Mouse (Mus musculus) neural tube, embryonic 15.5 days (tissue): Measurements from ENCODE around the gene Cdh26. TPM values are rescaled to one million over a fixed set of nuclear protein-coding genes. Genes with fewer than 3 reads are reported as not detected.
A peak's percentile ranks its signal among the peaks of the same experiment; 100 is the strongest.

Experiments
- ATAC-seq: fragments of 200-750 bp; cut with Nextera tagmentation; 2 replicates; pipeline ENCODE4 v1.8.0; 2017; ENCODE audit warnings: mild to moderate bottlenecking, moderate TSS enrichment, moderate library complexity; ENCODE audit not compliant: low FRiP score
- H3K27ac ChIP-seq: fragments of 300-500 bp; sonication (generic); replicated peaks from 2 replicates; pipeline ENCODE4 v1.5.1; 2015; ENCODE audit warnings: mild to moderate bottlenecking, inconsistent platforms
- H3K27me3 ChIP-seq: fragments of 300-500 bp; sonication (generic); replicated peaks from 2 replicates; pipeline ENCODE4 v1.6.1; 2015; ENCODE audit warnings: inconsistent platforms
- H3K36me3 ChIP-seq: fragments of 300-500 bp; sonication (generic); 2 replicates; pipeline ENCODE4 v1.6.1; 2015; ENCODE audit warnings: inconsistent platforms
- H3K4me1 ChIP-seq: fragments of 300-500 bp; sonication (generic); 2 replicates; pipeline ENCODE4 v1.6.1; 2015; ENCODE audit warnings: inconsistent platforms
- H3K4me2 ChIP-seq: fragments of 300-500 bp; sonication (generic); 2 replicates; pipeline ENCODE4 v1.6.1; 2015; ENCODE audit warnings: inconsistent platforms, mild to moderate bottlenecking, moderate library complexity
- H3K4me3 ChIP-seq: fragments of 300-500 bp; sonication (generic); replicated peaks from 2 replicates; pipeline ENCODE4 v1.5.1; 2015; ENCODE audit warnings: mild to moderate bottlenecking, inconsistent platforms
- H3K9ac ChIP-seq: fragments of 300-500 bp; sonication (generic); replicated peaks from 2 replicates; pipeline ENCODE4 v1.6.1; 2015; ENCODE audit warnings: mild to moderate bottlenecking, inconsistent platforms
- H3K9me3 ChIP-seq: fragments of 300-500 bp; sonication (generic); replicated peaks from 2 replicates; pipeline ENCODE4 v1.6.1; 2016; ENCODE audit warnings: inconsistent platforms
- WGBS: fragments of 180-500 bp; shearing (Covaris S2); methylation state at CpG from one replicate; pipeline ENCODE4 v1.1.7; 2015; ENCODE audit warnings: mixed read lengths; 5-methylcytosine and 5-hydroxymethylcytosine counted together
- polyA plus RNA-seq: library from polyadenylated mRNA; unstranded; fragments of >200 nt; fragmentation: Nextera tagmentation; extraction: Ambion mirVana; gene quantifications from 2 replicates; pipeline ENCODE4 v1.2.1, GENCODE M21; 2015

The Cdh26 gene
- 0.08 and 0.15 TPM in 2 replicates for polyA plus RNA-seq

GRCm38 (mm10) chr2:178430231-178430630, at the start of gene Cdh26:
Gene Cdh26 (plus strand): TSS chr2:178430531.
- Histone ChIP-seq H3K27me3 (no peaks in the 10 kb centered on the region), H3K27ac (no peak within 1 kb of the TSS), H3K4me2 (no peak within 1 kb of the TSS), H3K4me1 (peaks cover 4% of the 10 kb centered on the region; the same call in 1 of the 2 replicates), H3K36me3 (no peaks in the 10 kb centered on the region), H3K4me3 (no peak within 1 kb of the TSS), H3K9me3 (no peaks in the 10 kb centered on the region), H3K9ac (no peak within 1 kb of the TSS)
- ATAC-seq = no peak
- 93% methylated on average over 4 of the region's 4 CpGs for WGBS

GRCm38 (mm10) chr2:178407053-178407815, 23.1 kb upstream of the Cdh26 start, which contains the start of gene Sycp2:
Gene Sycp2 (minus strand): TSS chr2:178407685.
- Histone ChIP-seq H3K4me3 (no peak within 1 kb of the TSS), H3K9ac (no peak within 1 kb of the TSS), H3K27me3 (no peaks in the 10 kb centered on the region), H3K4me1 (no peaks in the 10 kb centered on the region), H3K36me3 (no peaks in the 10 kb centered on the region), H3K27ac (no peak within 1 kb of the TSS), H3K4me2 (no peak within 1 kb of the TSS), H3K9me3 (no peaks in the 10 kb centered on the region)
- ATAC-seq = peak; percentile 41; the same call in 1 of the 2 replicates
- WGBS = 87% methylated on average over 52 of the region's 52 CpGs

GRCm38 (mm10) chr2:178409024-178409423, 21.3 kb upstream of the Cdh26 start:
- H3K4me3 ChIP-seq = no peak overlapping the region
- H3K27ac ChIP-seq = no peak overlapping the region
- no peaks in the 10 kb centered on the region for H3K36me3 ChIP-seq
- 76% methylated on average over 1 of the region's 1 CpGs for WGBS
- 0 out of 2 replicates have a peak, but pooled peaks cover 4% of the 10 kb centered on the region for H3K27me3 ChIP-seq
- H3K9ac ChIP-seq = no peak overlapping the region
- H3K9me3 ChIP-seq = no peaks in the 10 kb centered on the region
- no peak overlapping the region for H3K4me2 ChIP-seq
- ATAC-seq = no peak
- H3K4me1 ChIP-seq = peaks cover 16% of the 10 kb centered on the region

- no peak for ATAC-seq
- Histone ChIP-seq H3K4me1 (peaks cover 24% of the 10 kb centered on the region), H3K27me3 (0 out of 2 replicates have a peak, but pooled peaks cover 4% of the 10 kb centered on the region), H3K9ac (no peak overlapping the region), H3K36me3 (no peaks in the 10 kb centered on the region), H3K27ac (no peak overlapping the region), H3K4me2 (no peak overlapping the region), H3K9me3 (no peaks in the 10 kb centered on the region), H3K4me3 (no peak overlapping the region)
- WGBS = 83% methylated on average over 6 of the region's 6 CpGs
These were observed 20.0 kb upstream of the Cdh26 start for GRCm38 (mm10) chr2:178410286-178410685.

- no peaks in the 10 kb centered on the region for H3K9me3 ChIP-seq
- WGBS = 59% methylated on average over 6 of the region's 6 CpGs
- H3K4me2 ChIP-seq = peak overlapping the region; percentile 100
- H3K36me3 ChIP-seq = no peaks in the 10 kb centered on the region
- 0 out of 2 replicates have a peak, but pooled peaks cover 4% of the 10 kb centered on the region for H3K27me3 ChIP-seq
- no peak overlapping the region for H3K27ac ChIP-seq
- no peak for ATAC-seq
- H3K4me3 ChIP-seq = no peak overlapping the region
- H3K9ac ChIP-seq = no peak overlapping the region
- H3K4me1 ChIP-seq = peaks cover 31% of the 10 kb centered on the region
These were observed 17.7 kb upstream of the Cdh26 start for GRCm38 (mm10) chr2:178412598-178412997.

- ATAC-seq = no peak
- Histone ChIP-seq H3K27ac (no peak overlapping the region), H3K9me3 (no peaks in the 10 kb centered on the region), H3K27me3 (0 out of 2 replicates have a peak, but pooled peaks cover 4% of the 10 kb centered on the region), H3K9ac (peak overlapping the region; percentile 67; the same call in 1 of the 2 replicates), H3K36me3 (peaks cover 3% of the 10 kb centered on the region), H3K4me1 (peaks cover 31% of the 10 kb centered on the region), H3K4me3 (peak overlapping the region; percentile 67), H3K4me2 (peak overlapping the region; percentile 100)
- whole genome bisulfite sequencing = 56% methylated on average over 13 of the region's 13 CpGs
These were observed 17.2 kb upstream of the Cdh26 start for GRCm38 (mm10) chr2:178413081-178413480.

- H3K4me2 ChIP-seq = peak overlapping the region; percentile 100
- H3K9ac ChIP-seq = peak overlapping the region; percentile 67
- H3K36me3 ChIP-seq = peaks cover 5% of the 10 kb centered on the region
- peak overlapping the region; percentile 89 for H3K27ac ChIP-seq
- no peaks in the 10 kb centered on the region for H3K9me3 ChIP-seq
- peak; percentile 22 for ATAC-seq
- peak overlapping the region; percentile 67 for H3K4me3 ChIP-seq
- 15% methylated on average over 75 of the region's 75 CpGs for WGBS
- peaks cover 31% of the 10 kb centered on the region for H3K4me1 ChIP-seq
- H3K27me3 ChIP-seq = 0 out of 2 replicates have a peak, but pooled peaks cover 4% of the 10 kb centered on the region
These were observed 16.7 kb upstream of the Cdh26 start for GRCm38 (mm10) chr2:178413481-178414260.

- ATAC-seq = peak; percentile 88
- H3K27me3 ChIP-seq = 0 out of 2 replicates have a peak, but pooled peaks cover 4% of the 10 kb centered on the region
- H3K9ac ChIP-seq = peak within 1 kb of the TSS; percentile 67
- peaks cover 5% of the 10 kb centered on the region for H3K36me3 ChIP-seq
- H3K4me3 ChIP-seq = peak within 1 kb of the TSS; percentile 67
- H3K4me1 ChIP-seq = peaks cover 31% of the 10 kb centered on the region
- peak within 1 kb of the TSS; percentile 100 for H3K4me2 ChIP-seq
- under 1% methylated on average over 63 of the region's 74 CpGs for WGBS
- H3K9me3 ChIP-seq = no peaks in the 10 kb centered on the region
- peak within 1 kb of the TSS; percentile 89 for H3K27ac ChIP-seq
These were observed 15.8 kb upstream of the Cdh26 start, which contains the start of the genes Ppp1r3d and Fam217b for GRCm38 (mm10) chr2:178414261-178415149. Gene Ppp1r3d (minus strand): TSS chr2:178414472. Gene Fam217b (plus strand): TSS chr2:178414524.

- peak overlapping the region; percentile 89 for H3K27ac ChIP-seq
- 17% methylated on average over 3 of the region's 3 CpGs for WGBS
These were observed 15.2 kb upstream of the Cdh26 start for GRCm38 (mm10) chr2:178415150-178415448.

GRCm38 (mm10) chr2:178416427-178416826, 13.9 kb upstream of the Cdh26 start:
- 0 out of 2 replicates have a peak, but pooled peaks cover 4% of the 10 kb centered on the region for H3K27me3 ChIP-seq
- no peak overlapping the region for H3K4me2 ChIP-seq
- H3K4me3 ChIP-seq = no peak overlapping the region
- no peaks in the 10 kb centered on the region for H3K9me3 ChIP-seq
- H3K36me3 ChIP-seq = peaks cover 8% of the 10 kb centered on the region
- no peak for ATAC-seq
- no peak overlapping the region for H3K9ac ChIP-seq
- H3K4me1 ChIP-seq = peaks cover 31% of the 10 kb centered on the region
- no peak overlapping the region for H3K27ac ChIP-seq
- 75% methylated on average over 13 of the region's 13 CpGs for WGBS

More at GRCm38 (mm10) chr2:178415150-178415448, 15.2 kb upstream of the Cdh26 start:
- Histone ChIP-seq H3K9me3 (no peaks in the 10 kb centered on the region), H3K36me3 (peaks cover 5% of the 10 kb centered on the region), H3K27me3 (0 out of 2 replicates have a peak, but pooled peaks cover 4% of the 10 kb centered on the region), H3K9ac (peak overlapping the region; percentile 67; the same call in 1 of the 2 replicates), H3K4me1 (peaks cover 31% of the 10 kb centered on the region), H3K4me2 (peak overlapping the region; percentile 100), H3K4me3 (peak overlapping the region; percentile 67)
- ATAC-seq = no peak; the same call in 1 of the 2 replicates
